Mouse (Mus musculus): ENCODE results near the gene Leprot. TPM values are rescaled to one million over a fixed set of nuclear protein-coding genes. Genes with fewer than 3 reads are reported as not detected.

Leprot gene
- polyA plus RNA-seq, 1 experiment = 18.7 TPM

- H3K4me3 ChIP-seq (replicated peaks; ENCODE audit: control insufficient read depth, low read depth, low read length) = no peak overlapping the region
- TF ChIP-seq CTCF (IDR thresholded peaks at IDR 0.05; ENCODE audit: control insufficient read depth, insufficient read depth, low read length) (no peak), POLR2A (IDR thresholded peaks at IDR 0.05; ENCODE audit: borderline replicate concordance, control insufficient read depth, low read depth, low read length) (no peak)
- no peak overlapping the region for H3K27ac ChIP-seq (ENCODE audit: control insufficient read depth, insufficient read depth, low read depth, low read length, poor library complexity)
- H3K4me1 ChIP-seq (ENCODE audit: control insufficient read depth, insufficient read depth, low read length) = no peaks in the 10 kb centered on the region
- WGBS = 77% methylated on average over 2 of the region's 2 CpGs
Observed at GRCm38 (mm10) chr4:101635596-101635995, 11.9 kb upstream of the Leprot start.

DNA sequence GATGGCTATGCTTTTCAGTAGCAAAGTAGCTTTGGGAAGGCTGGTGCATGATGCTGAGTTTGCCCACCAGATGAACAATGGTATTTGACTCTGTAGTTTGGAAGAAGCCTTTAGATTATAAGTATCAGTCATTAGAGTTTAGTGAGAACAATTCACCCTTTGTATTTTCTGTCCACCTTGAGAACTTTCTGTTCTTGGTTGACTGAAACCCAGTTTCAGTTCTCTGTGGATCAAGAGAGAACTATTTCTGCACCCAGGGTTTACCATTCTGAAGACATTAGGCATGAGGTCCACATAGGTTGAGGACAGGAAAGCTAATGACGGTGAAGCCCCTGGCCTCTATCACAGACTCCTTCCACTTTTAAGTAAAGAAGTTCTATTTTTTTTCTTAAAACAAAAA is 10.0 kb upstream of the Leprot start:
- Histone ChIP-seq H3K27ac (ENCODE audit: control insufficient read depth, insufficient read depth, low read depth, low read length, poor library complexity) (no peak overlapping the region), H3K4me3 (replicated peaks; ENCODE audit: control insufficient read depth, low read depth, low read length) (no peak overlapping the region), H3K4me1 (ENCODE audit: control insufficient read depth, insufficient read depth, low read length) (no peaks in the 10 kb centered on the region)
- TF ChIP-seq POLR2A (IDR thresholded peaks at IDR 0.05; ENCODE audit: borderline replicate concordance, control insufficient read depth, low read depth, low read length) (no peak), CTCF (IDR thresholded peaks at IDR 0.05; ENCODE audit: control insufficient read depth, insufficient read depth, low read length) (no peak)
- 84% methylated on average over 1 of the region's 1 CpGs for WGBS

- TF ChIP-seq CTCF (IDR thresholded peaks at IDR 0.05; ENCODE audit: control insufficient read depth, insufficient read depth, low read length) = no peak
- TF ChIP-seq POLR2A (IDR thresholded peaks at IDR 0.05; ENCODE audit: borderline replicate concordance, control insufficient read depth, low read depth, low read length) = no peak
- 80% methylated on average over 5 of the region's 5 CpGs for WGBS
- Histone ChIP-seq H3K4me1 (ENCODE audit: control insufficient read depth, insufficient read depth, low read length) (no peaks in the 10 kb centered on the region), H3K27ac (ENCODE audit: control insufficient read depth, insufficient read depth, low read depth, low read length, poor library complexity) (no peak overlapping the region), H3K4me3 (replicated peaks; ENCODE audit: control insufficient read depth, low read depth, low read length) (no peak overlapping the region)
Observed at GRCm38 (mm10) chr4:101640631-101641030, 6.9 kb upstream of the Leprot start.

DNA sequence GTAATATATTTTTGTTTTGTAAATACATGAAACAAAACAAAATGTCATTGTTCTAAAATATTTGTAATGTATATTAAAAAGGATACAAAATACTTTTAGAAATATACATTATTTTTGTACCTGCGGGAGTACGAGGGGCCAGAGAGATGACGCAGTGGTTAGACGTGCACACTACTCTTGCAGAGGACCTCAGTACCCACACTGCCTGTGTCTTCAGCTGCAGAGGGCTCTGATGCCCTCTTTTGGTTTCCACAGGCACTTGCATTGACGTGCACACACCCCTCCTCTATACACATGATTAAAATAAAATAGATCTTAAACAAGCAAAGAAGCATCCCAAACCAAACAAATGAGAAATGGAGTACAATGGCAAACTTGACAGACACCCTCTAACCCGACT is 4.8 kb upstream of the Leprot start:
- no peak overlapping the region for H3K4me3 ChIP-seq (replicated peaks; ENCODE audit: control insufficient read depth, low read depth, low read length)
- WGBS = 85% methylated on average over 6 of the region's 6 CpGs
- TF ChIP-seq CTCF (IDR thresholded peaks at IDR 0.05; ENCODE audit: control insufficient read depth, insufficient read depth, low read length) (no peak), POLR2A (IDR thresholded peaks at IDR 0.05; ENCODE audit: borderline replicate concordance, control insufficient read depth, low read depth, low read length) (no peak)
- H3K27ac ChIP-seq (ENCODE audit: control insufficient read depth, insufficient read depth, low read depth, low read length, poor library complexity) = no peak overlapping the region
- H3K4me1 ChIP-seq (ENCODE audit: control insufficient read depth, insufficient read depth, low read length) = peaks cover 1% of the 10 kb centered on the region

DNA sequence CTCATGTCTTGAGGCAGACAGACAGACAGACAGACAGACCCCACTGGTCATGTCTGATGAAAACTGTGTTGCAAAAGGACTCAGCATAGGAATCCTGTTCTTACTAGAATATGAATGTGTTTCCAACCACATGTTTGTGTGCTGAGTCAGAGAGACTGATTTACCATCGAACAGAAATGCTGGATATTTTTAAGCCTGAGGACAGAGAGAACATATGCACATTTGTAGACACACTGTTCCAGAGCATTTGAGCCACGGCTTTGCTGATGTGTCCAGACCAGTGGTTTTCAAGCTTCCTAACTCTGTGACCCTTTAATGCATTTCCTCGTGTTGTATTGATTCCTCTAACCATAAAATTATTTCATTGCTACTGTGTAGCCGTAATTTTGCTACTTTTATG is 4.3 kb upstream of the Leprot start:
- WGBS = 79% methylated on average over 4 of the region's 4 CpGs
- Histone ChIP-seq H3K4me3 (replicated peaks; ENCODE audit: control insufficient read depth, low read depth, low read length) (no peak overlapping the region), H3K27ac (ENCODE audit: control insufficient read depth, insufficient read depth, low read depth, low read length, poor library complexity) (no peak overlapping the region), H3K4me1 (ENCODE audit: control insufficient read depth, insufficient read depth, low read length) (peaks cover 1% of the 10 kb centered on the region)
- no peak for TF ChIP-seq CTCF (IDR thresholded peaks at IDR 0.05; ENCODE audit: control insufficient read depth, insufficient read depth, low read length)
- TF ChIP-seq POLR2A (IDR thresholded peaks at IDR 0.05; ENCODE audit: borderline replicate concordance, control insufficient read depth, low read depth, low read length) = no peak

DNA sequence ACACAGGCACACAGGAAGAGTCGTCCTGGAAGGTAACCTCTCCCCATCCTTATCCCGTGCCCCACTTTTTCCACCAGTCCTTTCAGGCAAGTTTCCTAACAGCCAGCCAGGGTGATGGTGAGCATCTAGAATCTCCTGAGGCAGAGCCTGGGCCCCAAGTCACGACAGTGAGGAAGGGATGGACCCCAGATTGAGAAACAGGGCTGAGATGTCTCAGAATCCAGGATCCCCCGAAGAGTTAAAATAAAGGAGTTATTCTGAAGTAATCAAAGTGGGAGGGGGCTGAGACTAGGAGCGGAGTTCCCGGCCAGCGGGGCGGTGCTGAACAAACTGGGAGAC is 692 bp upstream of the Leprot start:
- Histone ChIP-seq H3K4me1 (ENCODE audit: control insufficient read depth, insufficient read depth, low read length) (peaks cover 7% of the 10 kb centered on the region), H3K27ac (ENCODE audit: control insufficient read depth, insufficient read depth, low read depth, low read length, poor library complexity) (peak overlapping the region; percentile 86), H3K4me3 (replicated peaks; ENCODE audit: control insufficient read depth, low read depth, low read length) (peak overlapping the region; percentile 95)
- WGBS = 2% methylated on average over 8 of the region's 8 CpGs
- TF ChIP-seq POLR2A (IDR thresholded peaks at IDR 0.05; ENCODE audit: borderline replicate concordance, control insufficient read depth, low read depth, low read length) (no peak), CTCF (IDR thresholded peaks at IDR 0.05; ENCODE audit: control insufficient read depth, insufficient read depth, low read length) (no peak)

DNA sequence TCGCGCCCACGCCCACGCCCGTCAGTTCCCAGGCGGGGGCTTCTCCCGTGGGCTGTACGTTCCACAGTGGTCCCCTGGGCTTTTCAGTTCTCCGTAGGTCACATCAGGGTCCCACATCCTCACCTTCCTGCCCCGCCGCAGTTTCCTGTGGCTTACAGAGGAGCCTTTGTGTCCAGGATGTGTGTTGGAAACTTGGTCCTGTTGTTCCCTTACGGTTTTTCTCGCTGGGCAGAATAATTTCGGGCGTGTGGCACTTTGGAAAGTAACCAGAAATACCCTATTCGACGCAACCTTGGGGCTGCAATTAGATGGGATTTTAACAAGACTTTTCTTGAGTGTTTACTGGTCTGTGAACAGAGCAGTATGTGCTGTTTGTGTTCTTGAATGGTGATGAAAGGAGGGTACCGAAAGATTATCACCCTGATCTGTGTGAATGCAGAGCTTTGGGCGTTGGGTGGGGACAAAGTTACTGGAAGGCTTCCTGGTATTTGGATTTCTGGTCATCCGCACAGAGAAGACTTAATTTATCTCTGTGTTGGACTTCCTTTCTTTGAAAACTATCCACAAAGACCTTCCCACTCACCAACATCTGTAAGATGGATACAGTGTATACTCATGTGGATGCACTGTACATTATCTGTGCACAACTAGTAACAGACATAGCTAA is 591 bp downstream of the Leprot start:
- under 1% methylated on average over 20 of the region's 20 CpGs for WGBS
- no peak for TF ChIP-seq CTCF (IDR thresholded peaks at IDR 0.05; ENCODE audit: control insufficient read depth, insufficient read depth, low read length)
- Histone ChIP-seq H3K4me1 (ENCODE audit: control insufficient read depth, insufficient read depth, low read length) (peaks cover 7% of the 10 kb centered on the region), H3K4me3 (replicated peaks; ENCODE audit: control insufficient read depth, low read depth, low read length) (peak overlapping the region; percentile 95), H3K27ac (ENCODE audit: control insufficient read depth, insufficient read depth, low read depth, low read length, poor library complexity) (peak overlapping the region; percentile 95)

DNA sequence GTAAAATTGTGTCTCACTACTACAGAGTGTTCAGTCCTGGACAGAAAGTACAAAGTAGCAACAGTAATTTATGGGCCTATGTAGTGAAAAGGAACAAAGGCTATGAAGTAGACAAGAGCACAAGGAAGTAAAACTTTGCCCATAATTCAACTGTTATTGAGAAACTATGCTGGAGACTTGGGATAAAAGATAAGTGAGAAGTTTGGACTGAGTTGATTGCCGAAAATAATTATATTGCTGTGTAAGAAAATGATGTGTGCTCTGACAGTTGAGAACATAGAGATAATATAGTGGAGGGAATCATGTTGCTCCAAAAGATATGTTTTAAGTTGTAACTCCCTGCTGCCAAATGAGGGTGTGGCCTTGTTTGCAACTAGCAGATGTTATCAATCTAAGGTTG is 1.2 kb downstream of the Leprot start:
- peak overlapping the region; percentile 68 for H3K27ac ChIP-seq (ENCODE audit: control insufficient read depth, insufficient read depth, low read depth, low read length, poor library complexity)
- peaks cover 7% of the 10 kb centered on the region for H3K4me1 ChIP-seq (ENCODE audit: control insufficient read depth, insufficient read depth, low read length)
- WGBS = 13% methylated on average over 1 of the region's 1 CpGs
- TF ChIP-seq POLR2A (IDR thresholded peaks at IDR 0.05; ENCODE audit: borderline replicate concordance, control insufficient read depth, low read depth, low read length) (no peak), CTCF (IDR thresholded peaks at IDR 0.05; ENCODE audit: control insufficient read depth, insufficient read depth, low read length) (no peak)
- peak overlapping the region; percentile 8 for H3K4me3 ChIP-seq (replicated peaks; ENCODE audit: control insufficient read depth, low read depth, low read length)

DNA sequence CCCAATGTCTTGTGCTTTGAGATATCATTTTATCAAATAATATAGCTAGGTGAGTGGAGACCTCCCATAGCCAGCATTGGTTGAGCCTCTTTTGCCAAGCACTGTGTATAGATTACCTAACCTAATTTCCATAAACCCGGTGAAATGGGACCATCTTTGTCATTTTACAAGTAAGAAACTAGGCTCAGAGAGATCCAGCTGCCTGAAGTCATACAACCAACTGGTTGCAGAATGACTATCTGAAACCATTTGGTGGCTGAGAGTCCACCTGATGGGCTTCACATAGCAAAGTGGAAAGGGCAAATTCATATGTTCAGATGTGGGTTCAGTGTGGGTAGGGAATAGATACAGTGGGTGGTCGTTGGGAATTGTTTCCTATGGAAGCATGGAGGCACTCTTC is 3.4 kb downstream of the Leprot start:
- whole genome bisulfite sequencing = 73% methylated on average over 2 of the region's 2 CpGs
- H3K27ac ChIP-seq (ENCODE audit: control insufficient read depth, insufficient read depth, low read depth, low read length, poor library complexity) = no peak overlapping the region
- peaks cover 10% of the 10 kb centered on the region for H3K4me1 ChIP-seq (ENCODE audit: control insufficient read depth, insufficient read depth, low read length)
- H3K4me3 ChIP-seq (replicated peaks; ENCODE audit: control insufficient read depth, low read depth, low read length) = no peak overlapping the region
- TF ChIP-seq POLR2A (IDR thresholded peaks at IDR 0.05; ENCODE audit: borderline replicate concordance, control insufficient read depth, low read depth, low read length) (no peak), CTCF (IDR thresholded peaks at IDR 0.05; ENCODE audit: control insufficient read depth, insufficient read depth, low read length) (no peak)

Data from bone marrow, adult 2 months (tissue).